Mouse (Mus musculus): Measurements from ENCODE around the gene Efcab10.

The Efcab10 gene

DNA sequence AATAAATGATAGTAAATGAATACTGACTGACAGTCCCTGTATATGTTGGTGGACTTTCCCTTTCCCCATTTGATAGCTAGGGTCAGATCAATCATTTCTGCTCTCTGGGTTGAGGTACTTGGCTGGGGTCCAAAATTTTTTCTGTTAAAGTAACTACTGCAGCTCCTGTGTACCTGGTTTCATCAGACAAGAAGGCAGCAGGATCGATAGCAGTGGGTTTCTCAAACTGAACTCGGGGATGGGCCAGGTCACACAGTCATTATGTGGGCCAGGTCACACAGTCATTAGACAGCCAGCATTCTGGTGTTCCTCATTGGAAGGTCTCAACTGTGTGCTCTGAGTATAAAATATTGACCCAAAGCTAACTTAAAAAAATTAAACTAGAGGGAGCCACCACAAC lies 33.1 kb downstream of the Efcab10 start:
- no peak for DNase-seq

DNA sequence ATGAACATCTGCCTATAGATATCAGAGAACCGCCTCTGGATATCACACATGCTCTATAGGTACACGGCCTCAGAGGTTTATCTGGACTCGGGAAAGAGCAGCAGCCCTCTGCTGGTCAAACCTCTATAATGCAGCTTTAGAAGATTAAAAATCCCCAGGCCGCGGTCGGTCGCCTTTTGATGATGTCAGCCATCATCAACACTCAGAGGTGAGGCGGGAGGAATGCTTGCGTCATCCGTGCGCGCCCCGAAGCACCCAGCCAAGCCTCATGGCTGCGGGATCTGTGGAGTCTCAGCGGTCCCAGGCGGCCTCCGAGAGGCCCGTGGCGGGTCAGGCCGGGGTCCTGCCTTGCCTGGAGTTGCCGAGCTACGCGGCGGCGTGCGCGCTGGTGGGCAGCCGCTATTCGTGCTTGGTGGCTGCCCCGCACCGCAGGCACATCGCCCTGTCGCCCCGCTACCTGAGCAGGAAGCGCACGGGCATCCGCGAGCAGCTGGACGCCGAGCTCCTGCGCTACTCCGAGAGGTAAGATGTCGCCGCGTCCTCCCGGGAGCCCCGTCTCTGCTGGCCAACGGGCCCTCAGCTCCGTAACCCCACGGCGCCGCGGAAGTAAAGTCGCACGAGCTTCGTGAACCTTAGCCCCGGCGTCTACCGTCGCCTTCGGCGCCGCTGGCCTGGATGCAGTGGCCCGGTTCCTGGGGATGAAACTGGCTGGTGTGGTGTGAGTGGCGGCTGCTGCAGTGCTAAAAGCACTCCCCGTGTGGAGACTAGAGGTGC lies 34.9 kb downstream of the Efcab10 start, which contains the start of gene Twistnb:
Gene Twistnb (plus strand): TSS at position 249 of the 774 bp plus-strand sequence.
- DNase-seq: peak; percentile 97 to 99

DNA sequence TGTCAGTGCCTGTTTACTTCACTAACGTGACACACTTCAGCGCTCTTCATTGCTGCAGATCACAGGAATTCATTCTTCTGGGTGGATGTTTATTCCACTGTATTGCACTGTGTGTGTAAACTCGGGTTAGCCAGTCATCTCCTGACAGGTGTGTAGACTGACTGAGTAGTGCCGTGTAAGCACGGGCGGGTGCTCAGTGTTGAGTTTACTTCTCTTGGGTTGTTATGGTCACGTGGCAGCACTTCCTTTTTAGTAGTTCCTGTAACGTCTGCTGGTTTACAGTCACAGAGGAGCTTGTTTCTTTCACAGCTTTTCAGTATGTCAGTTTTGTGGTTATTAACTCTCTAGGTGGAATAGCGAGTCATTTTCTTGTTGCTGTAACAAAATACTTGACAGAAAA lies 39.2 kb downstream of the Efcab10 start:
- no peak for DNase-seq

DNA sequence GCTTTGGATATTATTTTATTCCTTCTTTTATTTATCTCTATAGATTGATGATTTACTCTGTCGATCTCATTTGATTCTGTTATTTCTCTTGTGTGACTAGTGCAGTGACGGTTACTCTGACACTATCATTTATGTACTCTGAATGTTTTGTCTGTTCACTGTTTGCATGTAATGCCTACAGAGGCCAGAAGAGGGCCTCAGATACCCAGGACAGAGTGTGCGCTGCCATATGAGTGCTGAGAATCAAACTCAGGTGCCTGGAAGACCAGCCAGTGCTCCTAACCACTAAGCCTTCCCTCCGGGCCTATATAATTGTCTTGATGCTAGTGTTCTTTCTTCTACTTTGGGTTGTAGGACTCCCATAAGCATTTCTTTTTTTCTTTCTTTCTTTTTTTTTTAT lies 40.1 kb downstream of the Efcab10 start:
- DNase-seq: no peak

Measured in cerebellum, adult 18-20 months (tissue).